ENCODE assay signal across 15 mouse cellular contexts in genomic region chr13:103470141-103470540, GRCm38 (mm10).
"Had no signal": no experiment of that assay in that cellular context is flagged by ENCODE, and none has a peak within 500 bp of the region (broad histone marks: within the 10 kb centered on the region; RNA-seq: fewer than 3 reads in every experiment).

No protein-coding gene starts in this region.

- H3K27me3 ChIP-seq: limb, embryonic 12.5 days; liver, embryonic 15.5 days; midbrain, embryonic 15.5 days; neural tube, embryonic 13.5 days had no signal

- H3K27ac ChIP-seq: limb, embryonic 12.5 days; liver, embryonic 15.5 days; midbrain, embryonic 10.5 days; midbrain, embryonic 15.5 days; neural tube, embryonic 13.5 days had no signal

- H3K4me1 ChIP-seq: liver, embryonic 15.5 days; midbrain, embryonic 10.5 days; midbrain, embryonic 15.5 days; neural tube, embryonic 13.5 days had no signal

- DNase-seq: kidney, adult 18-20 months; kidney, postnatal 14 days; lung, adult 2 months; lung, postnatal 36 days; retina, postnatal 1 day; right cerebral cortex, postnatal 4 days; spleen, adult 18-20 months; thymus, adult 18-20 months; thymus, postnatal 14 days had no signal

- H3K36me3 ChIP-seq: limb, embryonic 12.5 days; liver, embryonic 15.5 days; midbrain, embryonic 10.5 days; midbrain, embryonic 15.5 days; neural tube, embryonic 13.5 days had no signal

- H3K9me3 ChIP-seq: limb, embryonic 12.5 days; liver, embryonic 15.5 days; midbrain, embryonic 10.5 days; midbrain, embryonic 15.5 days; neural tube, embryonic 13.5 days had no signal

- H3K9ac ChIP-seq: limb, embryonic 12.5 days; liver, embryonic 15.5 days; midbrain, embryonic 15.5 days; neural tube, embryonic 13.5 days had no signal

- H3K4me2 ChIP-seq: limb, embryonic 12.5 days; liver, embryonic 15.5 days; midbrain, embryonic 15.5 days; neural tube, embryonic 13.5 days had no signal

- ATAC-seq: lung, postnatal 0 days; midbrain, embryonic 15.5 days had no signal

- H3K4me3 ChIP-seq: limb, embryonic 12.5 days; liver, embryonic 15.5 days; midbrain, embryonic 10.5 days; midbrain, embryonic 15.5 days; neural tube, embryonic 13.5 days had no signal
